Mouse (Mus musculus): ENCODE data around the gene Golga5.

Golga5 gene

DNA sequence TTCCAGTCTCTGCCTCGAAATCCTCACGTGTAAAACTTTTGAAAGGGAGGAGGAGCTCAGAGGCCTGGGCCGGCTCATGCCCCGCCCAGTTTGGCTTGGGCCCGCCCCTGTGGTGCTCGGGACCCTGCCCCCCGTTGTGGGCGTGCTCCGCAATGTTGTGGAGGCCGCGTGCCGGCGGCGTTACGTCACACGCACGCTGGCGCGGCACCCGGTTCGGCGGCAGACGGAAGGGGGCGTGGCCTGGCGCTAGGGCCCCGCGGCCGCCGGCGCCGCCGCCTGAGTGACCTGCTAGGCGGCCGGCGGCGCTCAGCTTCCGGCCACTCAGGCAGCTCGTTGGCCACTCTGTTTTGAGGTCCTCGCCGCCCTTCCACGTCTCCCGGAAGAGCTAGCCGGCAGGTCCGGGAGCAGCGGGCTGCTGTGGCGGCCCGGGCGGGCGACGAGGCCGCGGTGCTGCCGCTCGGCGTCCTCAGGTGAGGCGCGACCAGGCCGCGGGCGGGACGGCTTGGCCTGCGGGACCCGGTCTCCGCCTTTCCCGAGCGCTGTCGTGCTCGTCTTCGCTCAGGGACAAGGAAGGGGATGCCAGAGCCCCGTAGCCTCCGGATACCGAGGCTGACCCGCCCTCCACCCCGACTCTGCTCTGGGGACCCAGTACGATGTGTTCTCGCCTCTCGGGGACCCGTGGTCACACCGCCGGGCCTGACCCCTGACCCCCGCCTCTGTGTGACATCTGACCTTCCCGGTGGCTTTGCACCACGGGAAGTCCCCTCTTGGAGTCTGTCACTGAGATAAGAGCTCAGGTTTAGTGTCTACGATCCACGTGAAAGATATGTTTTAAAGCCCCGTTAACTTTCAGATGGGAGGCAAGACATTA is at the start of gene Golga5:
Golga5 (plus strand) TSS at position 242 of the 871 bp plus-strand sequence.
- DNase-seq (ENCODE audit: low spot score): peak; percentile 99

DNA sequence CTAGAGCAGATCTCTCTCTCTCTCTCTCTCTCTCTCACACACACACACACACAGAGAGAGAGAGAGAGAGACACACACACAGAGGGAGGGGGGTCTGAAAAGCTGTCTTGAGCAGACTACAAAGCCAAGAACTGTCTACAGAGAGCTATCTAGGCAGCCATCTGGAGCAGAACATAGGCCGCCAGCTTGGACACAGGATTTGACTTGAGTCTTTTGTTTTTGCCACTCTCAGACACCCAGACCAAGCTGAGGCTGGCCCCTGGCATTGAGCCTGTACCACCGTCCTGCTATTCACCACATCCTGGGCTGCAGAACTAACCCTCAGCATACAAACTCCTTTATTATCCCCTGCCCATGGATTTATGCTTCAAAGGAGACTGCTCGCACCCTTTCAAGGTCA is 49.4 kb upstream of the Golga5 start:
- DNase-seq (ENCODE audit: low spot score): no peak

DNA sequence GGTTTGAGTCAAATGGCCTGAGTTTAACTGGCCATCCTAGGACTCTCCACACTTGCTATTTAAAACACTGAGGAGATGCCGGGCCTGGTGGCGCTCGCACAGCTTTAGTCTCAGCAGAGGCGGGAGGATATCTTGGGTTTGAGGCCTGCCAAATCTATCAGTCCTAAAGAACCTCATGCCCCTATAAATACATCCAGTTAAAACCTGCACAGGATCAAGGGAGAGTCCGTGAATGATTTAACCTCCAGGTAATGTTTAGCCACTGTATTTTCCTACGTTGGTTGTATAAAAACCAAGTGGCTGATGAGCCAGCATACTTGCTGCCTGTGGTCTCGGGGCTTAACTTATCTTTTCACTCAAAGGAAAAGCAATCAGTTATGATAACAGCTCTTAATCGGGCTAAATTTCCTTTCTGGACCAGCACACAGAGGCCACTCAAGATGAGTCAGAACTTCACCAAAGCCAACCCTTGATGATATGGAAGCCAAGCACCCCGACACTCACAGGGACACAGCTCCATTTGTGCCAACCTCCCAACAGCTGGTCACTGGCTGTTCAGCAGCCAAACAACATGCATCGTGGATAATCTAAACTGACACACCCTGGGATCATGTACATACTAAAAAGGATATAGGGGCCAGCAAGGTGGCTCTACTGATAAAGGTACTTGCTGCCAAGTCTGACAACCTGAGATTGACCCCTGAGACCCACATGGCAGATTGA is 48.6 kb upstream of the Golga5 start:
- no peak for DNase-seq (ENCODE audit: low spot score)

DNA sequence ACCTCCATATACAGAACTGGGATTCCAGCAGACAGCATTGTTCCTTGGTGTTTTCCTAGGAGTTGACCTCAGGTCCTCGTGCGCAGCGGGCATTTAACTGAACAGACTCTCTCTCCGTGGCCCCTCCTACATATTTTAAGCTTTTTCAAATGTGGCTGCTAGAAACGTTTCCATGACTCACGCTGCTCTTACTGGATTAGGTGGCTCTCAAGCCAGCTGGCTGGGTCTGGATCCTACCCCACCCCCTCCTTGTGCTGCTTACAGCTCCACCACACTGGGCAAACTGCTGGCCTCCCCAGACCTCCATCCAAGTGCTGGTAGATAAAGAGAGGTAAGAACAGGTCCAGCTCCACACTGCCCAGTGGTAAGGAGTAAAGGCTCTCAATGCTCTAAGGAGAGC is 46.9 kb upstream of the Golga5 start:
- no peak for DNase-seq (ENCODE audit: low spot score)

DNA sequence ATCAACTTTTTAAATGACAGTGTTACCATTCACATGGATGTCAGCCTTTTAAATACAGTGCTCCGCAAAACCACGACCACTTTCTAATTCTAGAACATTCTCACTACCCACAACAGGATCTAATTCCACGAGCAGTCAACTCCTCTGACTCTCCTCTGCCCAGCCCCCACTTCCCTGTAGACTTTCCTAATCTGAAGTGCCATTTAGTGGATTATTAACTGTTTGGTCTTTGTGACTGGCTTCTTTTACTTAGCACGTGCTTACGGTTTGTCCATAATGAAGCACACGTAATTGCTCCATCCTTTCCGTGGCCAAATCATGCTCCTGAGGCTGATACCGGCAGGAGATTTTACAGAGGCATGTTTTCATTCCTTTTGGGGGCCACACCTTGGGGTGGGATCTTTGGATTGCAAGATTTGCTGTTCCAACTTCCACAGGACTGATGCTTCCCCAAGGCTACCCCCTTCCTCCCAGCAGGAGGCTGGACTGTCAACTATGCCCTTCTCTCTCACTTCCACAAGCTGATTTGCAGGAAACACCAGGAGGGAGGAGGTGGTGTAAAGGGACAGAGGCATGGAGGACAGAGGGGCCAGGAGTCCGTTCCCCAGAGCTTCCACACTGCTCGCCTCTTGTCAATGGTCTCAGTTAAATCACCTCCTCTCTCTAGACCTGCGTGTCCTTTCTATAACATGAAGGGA is 46.2 kb upstream of the Golga5 start:
- no peak for DNase-seq (ENCODE audit: low spot score)

DNA sequence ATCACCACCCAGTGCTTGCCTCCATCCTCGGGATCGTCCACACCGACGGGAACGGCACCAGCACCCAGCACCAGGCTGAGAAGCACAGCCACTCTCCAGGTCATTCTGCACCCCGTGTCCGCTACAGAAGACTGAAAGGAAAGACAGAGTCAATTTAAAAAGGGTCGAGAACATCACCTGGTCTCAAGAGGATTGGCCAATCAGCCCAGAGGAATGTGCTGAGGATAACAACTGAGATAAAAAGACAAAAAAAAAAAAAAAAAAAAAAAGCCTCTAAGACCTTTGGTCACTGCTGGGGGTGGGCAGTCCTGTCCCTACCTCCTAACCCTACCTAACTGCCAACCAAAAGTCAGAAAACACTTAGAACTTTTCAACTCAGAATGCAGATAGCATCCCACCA is 45.3 kb upstream of the Golga5 start:
- no peak for DNase-seq (ENCODE audit: low spot score)

DNA sequence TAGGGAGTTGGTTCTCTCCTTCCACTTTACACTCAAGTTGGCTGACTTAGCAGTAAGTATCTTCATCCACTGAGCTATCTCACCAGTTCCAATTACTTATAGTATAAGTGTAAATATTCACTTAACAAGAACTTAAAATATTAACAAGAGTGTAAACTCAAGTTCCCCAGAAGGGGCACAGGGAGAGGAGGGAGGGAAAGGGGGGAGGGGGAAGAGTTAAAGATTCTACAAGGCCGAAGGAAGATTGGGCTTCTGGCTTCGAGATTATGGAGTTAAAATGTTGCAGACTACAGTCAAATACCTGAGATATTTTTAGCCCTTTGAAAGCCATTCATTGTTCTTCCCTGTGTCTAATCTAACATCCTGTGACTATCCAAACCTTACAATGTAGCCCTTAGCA is 44.5 kb upstream of the Golga5 start:
- DNase-seq (ENCODE audit: low spot score): no peak

DNA sequence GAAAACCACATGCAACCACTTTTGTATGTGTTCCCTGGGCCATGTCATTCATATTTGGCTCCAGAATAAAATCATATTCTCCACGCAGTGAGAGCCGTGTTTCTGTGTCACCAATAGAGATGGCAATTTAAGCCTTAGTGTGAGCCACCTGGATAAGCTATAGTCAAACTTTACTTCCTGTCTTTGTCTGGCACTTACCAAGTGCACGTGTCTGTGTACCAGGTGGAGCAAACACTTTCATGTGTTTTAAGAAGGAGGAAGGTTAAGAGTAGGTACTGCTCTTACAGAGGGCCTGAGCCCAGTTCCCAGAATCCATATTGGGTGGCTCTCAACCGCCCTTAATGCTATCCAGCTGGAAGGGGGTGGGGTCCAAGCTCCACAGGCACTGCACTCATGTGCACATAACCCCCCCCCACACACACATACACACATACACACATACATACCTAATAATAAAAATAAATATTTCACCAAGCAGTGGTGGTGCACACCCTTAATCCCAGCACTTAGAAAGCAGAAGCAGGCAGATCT is 43.8 kb upstream of the Golga5 start:
- DNase-seq (ENCODE audit: low spot score): no peak

DNA sequence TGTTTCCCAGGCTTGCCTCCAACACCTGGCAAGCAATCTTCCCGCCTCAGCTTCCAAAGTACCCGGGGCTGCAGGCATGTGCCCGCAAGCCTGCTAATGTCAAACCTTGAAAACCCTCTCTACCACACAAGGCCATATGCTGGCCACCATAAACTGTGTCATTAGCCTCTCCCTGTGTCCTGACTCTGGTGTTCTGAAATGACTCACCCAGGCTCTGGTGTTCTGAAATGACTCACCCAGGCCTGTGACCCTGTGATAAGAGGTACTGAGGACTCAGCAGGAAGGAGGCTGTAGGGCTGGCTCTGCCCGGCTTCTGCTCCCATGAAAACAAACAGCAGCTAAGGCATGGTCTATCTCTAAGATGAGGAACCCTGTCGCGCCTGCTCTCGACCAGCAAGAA is 42.6 kb upstream of the Golga5 start:
- DNase-seq (ENCODE audit: low spot score): no peak

DNA sequence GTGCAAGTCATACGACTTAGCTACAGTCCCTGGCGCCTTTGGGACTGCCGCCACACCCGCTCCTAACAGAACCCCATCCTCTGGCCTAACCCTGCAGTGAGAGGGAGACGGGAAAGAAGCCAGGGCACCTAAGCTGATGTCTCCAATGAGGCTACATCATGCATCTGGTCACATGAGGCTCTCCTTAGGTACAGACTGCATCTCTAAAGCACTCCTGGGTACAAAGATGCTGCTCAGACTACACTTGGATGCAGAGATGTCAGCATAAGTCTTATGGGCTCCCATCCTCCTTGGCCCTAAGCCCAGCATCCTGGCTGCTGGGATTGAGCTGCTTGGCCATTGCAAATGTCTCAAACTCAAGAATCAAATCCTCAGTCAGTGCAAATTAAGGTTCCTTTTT is 39.3 kb upstream of the Golga5 start:
- no peak for DNase-seq (ENCODE audit: low spot score)

DNA sequence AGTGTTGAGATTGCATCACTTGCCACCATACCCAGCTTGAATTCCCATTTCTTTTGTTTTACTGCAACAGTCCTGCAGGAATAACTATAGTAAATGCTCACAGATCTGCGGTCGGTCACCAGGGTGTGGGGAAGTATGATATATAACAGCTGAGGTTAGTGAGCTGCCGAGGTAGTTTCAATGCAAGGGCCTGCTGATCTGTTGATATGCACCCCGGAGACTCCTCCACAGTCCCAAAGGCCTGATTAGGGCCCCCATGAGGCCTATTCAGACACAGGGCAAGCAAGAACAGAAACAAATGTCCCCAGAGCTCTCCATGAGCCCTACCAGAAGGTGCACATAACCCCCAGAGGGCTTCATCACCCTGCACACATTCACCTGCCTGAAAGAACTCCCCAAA is 38.7 kb upstream of the Golga5 start:
- DNase-seq (ENCODE audit: low spot score): no peak

DNA sequence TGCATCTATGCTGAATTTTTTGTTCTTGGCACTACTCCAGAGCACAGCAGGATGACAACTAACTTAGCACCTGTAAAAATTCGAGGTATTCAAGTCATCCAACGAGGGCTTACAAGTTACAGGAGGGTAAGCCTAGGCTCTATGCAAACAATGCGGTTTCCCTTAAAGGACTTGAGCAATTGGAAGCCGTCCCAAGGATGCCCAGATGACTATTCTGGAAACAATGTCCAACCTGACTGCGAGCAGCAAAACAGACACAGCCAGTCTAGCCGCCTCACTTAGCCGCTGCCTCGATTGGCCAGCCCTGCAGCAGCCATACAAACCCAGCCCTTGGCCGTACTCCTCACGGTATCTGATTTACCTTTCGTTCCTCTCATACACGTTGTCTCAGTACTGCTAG is 36.7 kb upstream of the Golga5 start:
- no peak for DNase-seq (ENCODE audit: low spot score)

DNA sequence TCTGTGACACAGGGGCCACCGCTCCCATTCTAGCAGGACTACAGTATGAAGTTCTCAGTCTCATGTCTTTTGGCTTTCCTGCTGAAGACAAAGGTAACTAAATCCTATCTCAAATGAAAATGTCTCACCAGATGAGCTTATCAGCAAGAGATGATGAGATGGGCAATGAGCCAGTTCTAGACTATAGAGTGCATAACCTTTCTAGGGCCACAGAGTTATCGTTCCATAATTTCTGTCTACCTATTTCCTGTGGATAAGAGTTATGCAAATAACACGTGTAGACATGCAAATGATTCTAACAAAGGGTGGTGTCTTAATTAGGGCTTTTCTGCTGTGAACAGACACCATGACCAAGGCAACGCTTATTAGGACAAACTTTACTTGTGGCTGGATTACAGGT is 34.8 kb upstream of the Golga5 start:
- no peak for DNase-seq (ENCODE audit: low spot score)

DNA sequence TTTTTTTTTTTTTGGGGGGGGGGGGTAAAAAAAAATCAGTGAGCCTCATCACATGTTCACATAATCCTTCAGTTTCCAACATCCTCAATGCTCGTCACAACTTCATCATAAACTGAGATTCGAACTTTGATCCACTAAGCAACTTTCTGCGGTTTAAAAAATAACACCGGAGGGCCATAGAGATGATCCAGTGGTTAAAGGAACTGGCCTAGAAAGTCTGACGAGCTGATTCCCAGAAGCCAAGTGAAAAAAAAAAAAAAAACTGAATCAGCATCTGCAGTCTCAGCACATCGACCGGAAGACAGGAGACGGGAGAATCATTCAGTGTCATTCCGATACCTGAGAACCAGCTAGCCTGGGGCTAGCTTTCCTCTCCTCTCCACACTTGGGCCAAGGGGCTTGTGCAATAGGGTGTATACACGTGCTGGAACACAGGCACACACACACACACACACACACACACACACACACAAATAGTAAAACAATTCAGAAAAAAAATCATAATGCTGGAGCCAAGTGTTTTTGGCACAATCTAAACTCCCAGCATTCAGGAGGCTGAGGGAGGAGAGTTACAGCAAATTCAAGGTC is 31.9 kb upstream of the Golga5 start:
- DNase-seq (ENCODE audit: low spot score): no peak

DNA sequence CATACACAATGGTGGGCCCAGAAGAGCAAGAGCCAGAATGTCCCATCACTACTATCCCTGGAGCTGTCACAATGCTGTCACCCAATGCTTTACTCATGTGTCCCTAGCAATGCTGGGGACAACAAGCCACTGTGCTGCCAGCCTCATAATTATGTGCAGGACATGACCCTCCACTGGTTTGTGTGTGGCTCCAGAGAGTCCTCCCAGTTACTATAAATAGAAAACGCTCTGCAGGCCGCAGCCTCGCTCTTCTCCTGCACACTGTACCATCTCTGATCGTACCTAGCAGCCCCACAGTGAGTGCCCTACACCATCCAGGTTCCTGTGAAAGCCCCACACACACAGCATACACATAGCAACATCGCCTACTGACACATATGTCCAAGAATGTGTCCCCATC is 31.0 kb upstream of the Golga5 start:
- no peak for DNase-seq (ENCODE audit: low spot score)

DNA sequence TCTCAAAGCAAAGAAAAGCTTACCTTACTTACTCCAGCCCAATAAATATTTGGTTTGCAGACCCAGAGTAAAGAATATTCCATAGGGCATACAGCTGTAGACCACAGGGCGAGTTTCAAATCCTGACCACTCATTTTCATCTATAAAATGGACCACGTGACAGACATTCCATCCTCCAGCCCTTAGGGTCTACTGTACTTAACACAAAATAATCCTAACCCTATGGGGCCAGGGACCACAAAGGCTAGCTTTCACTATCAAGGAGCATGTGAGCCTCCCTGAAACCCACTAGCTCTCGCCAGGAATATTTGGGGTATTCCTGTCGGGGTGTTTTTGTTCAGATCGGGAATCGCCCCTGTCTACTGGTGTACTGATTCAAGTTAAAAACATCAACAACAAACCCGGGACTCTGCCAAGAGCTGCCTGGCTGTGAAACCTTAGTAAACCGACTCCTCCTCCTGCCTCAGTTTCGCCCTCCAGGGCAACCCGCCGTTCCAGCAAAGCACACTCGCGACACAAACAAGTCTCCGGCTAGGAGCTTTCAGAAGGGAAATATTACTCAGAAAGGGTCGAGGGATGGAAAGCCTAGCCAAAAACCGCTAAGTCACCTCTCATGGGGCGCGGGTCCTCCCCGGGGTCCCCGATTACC is 29.8 kb upstream of the Golga5 start:
- DNase-seq (ENCODE audit: low spot score): peak; percentile 55

DNA sequence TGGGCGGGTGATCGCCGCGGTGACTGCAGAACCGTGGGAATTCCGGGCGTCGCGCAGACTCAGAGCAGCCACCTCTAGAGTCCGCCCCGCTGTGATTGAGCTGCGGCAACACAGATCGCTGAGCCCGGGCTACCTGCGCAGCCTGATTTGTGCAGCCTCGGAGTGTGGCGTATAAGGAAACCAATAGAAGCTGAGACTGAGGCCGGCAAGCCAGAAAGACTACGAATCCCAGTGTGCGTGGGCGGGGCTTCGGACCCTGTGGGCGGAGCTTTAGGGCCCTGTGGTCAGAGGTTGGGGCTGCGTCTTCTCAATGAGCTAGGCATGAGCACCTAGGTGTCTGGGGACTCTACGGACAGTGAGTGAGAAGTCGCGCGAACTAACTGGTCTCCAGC is 29.3 kb upstream of the Golga5 start, which contains the start of gene Lgmn:
Lgmn (minus strand) TSS at position 182 of the 392 bp plus-strand sequence.
- peak; percentile 99 for DNase-seq (ENCODE audit: low spot score)

DNA sequence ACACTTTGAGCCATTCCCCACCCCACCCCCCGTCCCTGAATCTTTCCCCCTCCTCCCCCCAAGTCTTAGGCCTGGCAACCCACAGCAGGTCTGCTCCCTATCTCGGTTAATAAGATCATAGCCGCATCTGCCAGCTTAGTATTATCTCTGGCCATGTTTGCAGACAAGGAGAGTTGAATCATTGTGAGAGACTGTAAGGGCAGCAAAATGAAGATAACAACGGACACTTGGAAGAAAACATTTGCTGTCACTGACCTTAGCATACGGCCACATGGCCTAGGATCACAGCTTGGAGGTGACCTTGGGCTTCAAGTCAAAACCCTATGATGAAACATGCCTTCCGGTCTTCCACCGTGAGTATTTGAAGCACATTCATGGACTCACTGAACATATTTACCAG is 28.4 kb upstream of the Golga5 start:
- DNase-seq (ENCODE audit: low spot score): no peak

DNA sequence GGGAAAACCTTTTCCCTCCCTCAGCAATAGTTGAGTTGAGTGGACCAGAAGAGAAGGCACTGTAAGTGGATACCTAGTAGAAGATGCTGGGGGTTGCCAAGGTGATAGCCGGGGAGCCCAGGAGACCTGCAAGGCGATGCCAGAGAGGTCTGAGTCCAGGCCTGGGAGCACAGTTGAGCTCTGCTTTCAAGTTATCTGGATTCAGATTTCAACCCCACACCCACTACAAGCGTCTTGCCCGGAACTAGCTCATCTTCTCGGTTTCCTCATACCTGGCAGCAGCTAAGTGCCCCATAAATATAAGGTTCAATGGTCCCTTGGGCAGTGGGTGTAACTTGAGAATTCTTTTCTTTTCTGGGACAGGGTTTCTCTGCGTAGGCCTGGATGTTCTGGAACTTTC is 27.8 kb upstream of the Golga5 start:
- DNase-seq (ENCODE audit: low spot score): no peak

DNA sequence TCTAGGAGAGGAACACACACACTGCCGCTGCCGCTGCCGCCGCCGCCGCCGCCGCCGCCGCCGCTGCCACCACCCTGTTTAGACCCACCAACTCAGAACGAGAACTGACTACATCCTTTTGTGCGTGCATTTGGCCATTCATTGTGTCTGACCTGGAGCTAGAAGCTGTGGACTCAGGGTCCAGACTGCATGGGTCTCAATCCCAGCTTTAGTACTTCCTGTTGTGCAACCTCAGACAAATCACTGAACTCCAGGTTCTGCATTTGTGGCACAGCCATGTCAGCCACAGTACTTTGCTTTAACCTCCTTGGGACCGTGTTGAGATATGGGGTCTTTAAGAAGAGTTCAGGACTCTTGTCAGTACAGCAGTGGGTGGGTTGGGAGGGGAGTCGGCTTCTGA is 26.3 kb upstream of the Golga5 start:
- no peak for DNase-seq (ENCODE audit: low spot score)

DNA sequence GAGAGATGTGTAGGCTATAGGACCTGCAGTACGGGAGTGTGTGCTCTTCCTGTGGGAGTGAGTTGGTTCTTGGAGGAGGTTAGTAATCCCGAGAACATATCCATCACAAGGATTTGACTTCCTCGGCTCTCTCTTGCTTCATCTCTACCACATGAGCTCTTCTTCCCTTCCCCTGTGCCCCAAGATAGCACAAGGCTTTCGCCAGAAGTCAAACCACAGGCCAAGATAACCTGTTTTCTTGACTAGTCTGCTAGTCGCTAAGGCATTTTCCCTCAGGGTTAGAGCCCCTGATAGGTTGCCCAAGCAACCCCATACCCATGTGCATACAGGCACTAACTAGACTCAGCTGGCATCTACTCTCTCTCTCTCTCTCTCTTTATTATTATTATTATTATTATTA is 25.3 kb upstream of the Golga5 start:
- DNase-seq (ENCODE audit: low spot score): no peak

DNA sequence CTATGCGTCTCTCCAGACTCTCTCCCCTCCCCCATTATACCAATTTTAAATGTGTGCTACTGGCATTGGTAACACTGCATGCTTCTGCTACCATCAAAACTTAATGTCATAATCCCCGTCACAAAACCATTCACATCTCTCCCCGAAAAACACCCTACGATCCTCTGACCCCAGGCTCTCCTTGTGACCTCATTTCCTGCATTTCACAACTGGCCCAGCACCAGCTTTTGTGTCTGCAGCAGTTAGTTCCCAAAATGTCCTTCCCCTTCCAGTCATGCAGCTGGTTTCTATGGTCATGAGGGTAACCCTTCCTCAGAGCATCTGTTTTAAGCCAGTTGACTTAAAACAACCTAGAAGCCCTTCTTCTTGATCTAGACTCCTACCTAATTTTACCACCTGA is 23.5 kb upstream of the Golga5 start:
- no peak for DNase-seq (ENCODE audit: low spot score)

Measured in testis, postnatal 10 days (tissue).